Mouse (Mus musculus): ENCODE results near the gene Hsph1. TPM values are rescaled to one million over a fixed set of nuclear protein-coding genes. Genes with fewer than 3 reads are reported as not detected.
A peak's percentile ranks its signal among the peaks of the same experiment; 100 is the strongest.

Hsph1 gene
- polyA plus RNA-seq, 2 experiments = 23.5 to 33.5 TPM

- Histone ChIP-seq H3K9me3 (ENCODE audit: control insufficient read depth, low read length) (no peaks in the 10 kb centered on the region), H3K9ac (replicated peaks) (peak overlapping the region; percentile 65)
- no peak for ATAC-seq (ENCODE audit: insufficient read depth)
These were observed 1.7 kb downstream of the Hsph1 start for GRCm38 (mm10) chr5:149634409-149635035.

GRCm38 (mm10) chr5:149625547-149625946, 10.6 kb downstream of the Hsph1 start:
- no peak for TF ChIP-seq EP300 (IDR thresholded peaks at IDR 0.05; ENCODE audit: low read depth)
- TF ChIP-seq CTCF (IDR thresholded peaks at IDR 0.05; ENCODE audit: low read depth) = no peak
- Histone ChIP-seq H3K4me2 (ENCODE audit: low read depth) (no peak overlapping the region), H3K27me3 (ENCODE audit: control insufficient read depth, insufficient read depth, low read length) (no peaks in the 10 kb centered on the region), H3K9ac (replicated peaks) (no peak overlapping the region), H3K27ac (no peak overlapping the region), H3K4me1 (replicated peaks; ENCODE audit: control insufficient read depth in 2 of 2, insufficient read depth in 2 of 2, low read length in 1 of 2) (peaks cover 15 to 18% of the 10 kb centered on the region in 2 experiments), H3K36me3 (replicated peaks; ENCODE audit: control insufficient read depth, insufficient read depth, low read depth) (peaks cover 53% of the 10 kb centered on the region), H3K4me3 (ENCODE audit: insufficient read depth in 1 of 2, low read depth in 2 of 2, low read length in 2 of 2) (no peak overlapping the region), H3K9me3 (ENCODE audit: control insufficient read depth, low read length) (no peaks in the 10 kb centered on the region)
- ATAC-seq (ENCODE audit: insufficient read depth) (no peak), DNase-seq (ENCODE audit: low read depth in 3 of 3, low spot score in 3 of 3) (no peak)
- 72% methylated on average over 3 of the region's 3 CpGs for WGBS (ENCODE audit: insufficient replicate concordance)

More at GRCm38 (mm10) chr5:149634409-149635035, 1.7 kb downstream of the Hsph1 start:
- no peak overlapping the region for H3K27ac ChIP-seq
- no peak for DNase-seq (ENCODE audit: low read depth in 3 of 3, low spot score in 3 of 3)
- H3K36me3 ChIP-seq (replicated peaks; ENCODE audit: control insufficient read depth, insufficient read depth, low read depth) = peaks cover 30% of the 10 kb centered on the region
- 59% methylated on average over 11 of the region's 11 CpGs for WGBS (ENCODE audit: insufficient replicate concordance)
- H3K27me3 ChIP-seq (ENCODE audit: control insufficient read depth, insufficient read depth, low read length) = no peaks in the 10 kb centered on the region
- TF ChIP-seq CTCF (IDR thresholded peaks at IDR 0.05; ENCODE audit: low read depth) = no peak
- H3K4me3 ChIP-seq (ENCODE audit: insufficient read depth in 1 of 2, low read depth in 2 of 2, low read length in 2 of 2) = peak overlapping the region; percentile 79 to 82
- peak overlapping the region; percentile 77 for H3K4me2 ChIP-seq (ENCODE audit: low read depth)
- peaks cover 11 to 12% of the 10 kb centered on the region in 2 experiments for H3K4me1 ChIP-seq (replicated peaks; ENCODE audit: control insufficient read depth in 2 of 2, insufficient read depth in 2 of 2, low read length in 1 of 2)

- no peaks in the 10 kb centered on the region for H3K27me3 ChIP-seq (ENCODE audit: control insufficient read depth, insufficient read depth, low read length)
- no peak overlapping the region for H3K4me3 ChIP-seq (ENCODE audit: insufficient read depth in 1 of 2, low read depth in 2 of 2, low read length in 2 of 2)
- peak overlapping the region; percentile 93 for H3K27ac ChIP-seq
- 27% methylated on average over 8 of the region's 8 CpGs for WGBS (ENCODE audit: insufficient replicate concordance)
- peaks cover 50% of the 10 kb centered on the region for H3K36me3 ChIP-seq (replicated peaks; ENCODE audit: control insufficient read depth, insufficient read depth, low read depth)
- ATAC-seq (ENCODE audit: insufficient read depth) (peak; percentile 87), DNase-seq (ENCODE audit: low read depth in 3 of 3, low spot score in 3 of 3) (peak; percentile 65 to 73 (median 67))
- no peaks in the 10 kb centered on the region for H3K9me3 ChIP-seq (ENCODE audit: control insufficient read depth, low read length)
- peak overlapping the region; percentile 38 for H3K4me2 ChIP-seq (ENCODE audit: low read depth)
- TF ChIP-seq EP300 (IDR thresholded peaks at IDR 0.05; ENCODE audit: low read depth) = peak; percentile 54
- TF ChIP-seq CTCF (IDR thresholded peaks at IDR 0.05; ENCODE audit: low read depth) = no peak
- peak overlapping the region; percentile 53 for H3K9ac ChIP-seq (replicated peaks)
- H3K4me1 ChIP-seq (replicated peaks; ENCODE audit: control insufficient read depth in 2 of 2, insufficient read depth in 2 of 2, low read length in 1 of 2) = peaks cover 15 to 18% of the 10 kb centered on the region in 2 experiments
These were observed 12.1 kb downstream of the Hsph1 start for GRCm38 (mm10) chr5:149623815-149624675.

GRCm38 (mm10) chr5:149622644-149623043, 13.5 kb downstream of the Hsph1 start:
- Histone ChIP-seq H3K4me2 (ENCODE audit: low read depth) (no peak overlapping the region), H3K9me3 (ENCODE audit: control insufficient read depth, low read length) (no peaks in the 10 kb centered on the region), H3K27me3 (ENCODE audit: control insufficient read depth, insufficient read depth, low read length) (no peaks in the 10 kb centered on the region), H3K27ac (no peak overlapping the region), H3K4me3 (ENCODE audit: insufficient read depth in 1 of 2, low read depth in 2 of 2, low read length in 2 of 2) (no peak overlapping the region), H3K9ac (replicated peaks) (no peak overlapping the region), H3K36me3 (replicated peaks; ENCODE audit: control insufficient read depth, insufficient read depth, low read depth) (peaks cover 55% of the 10 kb centered on the region), H3K4me1 (replicated peaks; ENCODE audit: control insufficient read depth in 2 of 2, insufficient read depth in 2 of 2, low read length in 1 of 2) (peaks cover 15 to 18% of the 10 kb centered on the region in 2 experiments)
- ATAC-seq (ENCODE audit: insufficient read depth) = no peak
- DNase-seq (ENCODE audit: low read depth in 3 of 3, low spot score in 3 of 3) = no peak
- no peak for TF ChIP-seq EP300 (IDR thresholded peaks at IDR 0.05; ENCODE audit: low read depth)
- TF ChIP-seq CTCF (IDR thresholded peaks at IDR 0.05; ENCODE audit: low read depth) = no peak
- 65% methylated on average over 6 of the region's 6 CpGs for WGBS (ENCODE audit: insufficient replicate concordance)

- Histone ChIP-seq H3K27ac (no peak overlapping the region), H3K36me3 (replicated peaks; ENCODE audit: control insufficient read depth, insufficient read depth, low read depth) (peaks cover 55% of the 10 kb centered on the region), H3K4me3 (ENCODE audit: insufficient read depth in 1 of 2, low read depth in 2 of 2, low read length in 2 of 2) (no peak overlapping the region), H3K9me3 (ENCODE audit: control insufficient read depth, low read length) (no peaks in the 10 kb centered on the region), H3K27me3 (ENCODE audit: control insufficient read depth, insufficient read depth, low read length) (no peaks in the 10 kb centered on the region), H3K9ac (replicated peaks) (no peak overlapping the region), H3K4me2 (ENCODE audit: low read depth) (no peak overlapping the region), H3K4me1 (replicated peaks; ENCODE audit: control insufficient read depth in 2 of 2, insufficient read depth in 2 of 2, low read length in 1 of 2) (peaks cover 15 to 18% of the 10 kb centered on the region in 2 experiments)
- TF ChIP-seq CTCF (IDR thresholded peaks at IDR 0.05; ENCODE audit: low read depth) (no peak), EP300 (IDR thresholded peaks at IDR 0.05; ENCODE audit: low read depth) (no peak)
- WGBS (ENCODE audit: insufficient replicate concordance) = 81% methylated on average over 7 of the region's 7 CpGs
- DNase-seq (ENCODE audit: low read depth in 3 of 3, low spot score in 3 of 3) (no peak), ATAC-seq (ENCODE audit: insufficient read depth) (no peak)
These were observed 14.0 kb downstream of the Hsph1 start for GRCm38 (mm10) chr5:149622152-149622551.

Measured in liver, embryonic 14.5 days (tissue).